Mouse (Mus musculus) small intestine, adult 2 months (tissue): ENCODE measurements around the gene Ssc4d. TPM values are rescaled to one million over a fixed set of nuclear protein-coding genes. Genes with fewer than 3 reads are reported as not detected.

ENCODE experiments used
- H3K27ac ChIP-seq: fragments of 200-500 bp; 2 replicates; pipeline ENCODE4 v1.5.1; 2012; ENCODE audit warnings: low read depth, low read length, control low read depth, inconsistent platforms; ENCODE audit not compliant: insufficient read depth
- H3K27me3 ChIP-seq: fragments of 200-500 bp; 2 replicates; pipeline ENCODE4 v1.6.1; 2012; ENCODE audit warnings: mild to moderate bottlenecking, moderate library complexity, low read length, inconsistent platforms; ENCODE audit not compliant: control insufficient read depth, insufficient read depth
- H3K36me3 ChIP-seq: fragments of 200-500 bp; 2 replicates; pipeline ENCODE4 v1.6.1; 2012; ENCODE audit warnings: mild to moderate bottlenecking, low read length, control low read depth, inconsistent platforms; ENCODE audit not compliant: control insufficient read depth, insufficient read depth
- H3K4me1 ChIP-seq: fragments of 200-500 bp; 2 replicates; pipeline ENCODE4 v1.6.1; 2012; ENCODE audit warnings: low read length, inconsistent platforms, mixed read lengths; ENCODE audit not compliant: control insufficient read depth, insufficient read depth, insufficient read length
- H3K4me3 ChIP-seq: fragments of 200-500 bp; 2 replicates; pipeline ENCODE4 v1.5.1; 2012; ENCODE audit warnings: low read depth, mild to moderate bottlenecking, control low read depth, inconsistent platforms, low read length, moderate library complexity
- CTCF ChIP-seq: fragments of 200-500 bp; IDR thresholded peaks from 2 replicates; pipeline ENCODE4 v1.5.1; 2012; ENCODE audit warnings: low read depth, mild to moderate bottlenecking, control low read depth, inconsistent platforms, low read length, moderate library complexity, mixed read lengths; ENCODE audit not compliant: insufficient replicate concordance, insufficient read length; ENCODE audit errors: extremely low read depth
- POLR2A ChIP-seq: fragments of 200-500 bp; IDR thresholded peaks from 2 replicates; pipeline ENCODE4 v1.6.1; 2012; ENCODE audit warnings: low read depth, mild to moderate bottlenecking, control low read depth, inconsistent platforms, low read length, moderate library complexity
- WGBS: fragments of 180-500 bp; shearing (Covaris S2); methylation state at CpG from one replicate; pipeline ENCODE4 v1.1.7; 2018; 5-methylcytosine and 5-hydroxymethylcytosine counted together
- polyA plus RNA-seq: library from polyadenylated mRNA; depleted of rRNA; stranded (reverse); fragments of >200 nt; gene quantifications from 2 replicates; pipeline ENCODE4 v1.2.3, GENCODE M21; 2012

Gene Ssc4d
- polyA plus RNA-seq, 1 experiment = 3.9 TPM

DNA sequence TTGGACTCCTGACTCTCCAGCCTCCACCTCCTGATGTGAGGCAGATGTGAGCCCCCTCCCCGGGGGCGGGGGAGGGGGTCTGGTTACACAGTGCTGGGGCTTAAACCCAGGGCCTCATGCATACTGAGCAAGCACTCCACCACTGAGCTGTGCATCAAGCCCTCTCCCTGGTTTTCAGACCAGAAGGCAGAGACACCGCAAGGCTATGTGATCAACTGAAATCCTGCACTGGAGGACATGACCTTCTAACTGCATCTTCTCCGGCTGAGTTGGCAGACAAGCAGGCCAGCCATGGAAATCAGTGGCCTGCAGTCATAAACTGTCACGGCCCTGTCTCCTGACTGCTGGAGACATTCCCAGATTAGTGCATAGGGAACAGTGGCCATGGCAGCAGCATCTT is 33.7 kb downstream of the Ssc4d start:
- Histone ChIP-seq H3K4me3 (no peak overlapping the region), H3K27me3 (no peaks in the 10 kb centered on the region), H3K27ac (no peak overlapping the region), H3K36me3 (no peaks in the 10 kb centered on the region), H3K4me1 (no peaks in the 10 kb centered on the region)
- WGBS = 56% methylated on average over 5 of the region's 5 CpGs
- TF ChIP-seq CTCF (no peak), POLR2A (no peak)

DNA sequence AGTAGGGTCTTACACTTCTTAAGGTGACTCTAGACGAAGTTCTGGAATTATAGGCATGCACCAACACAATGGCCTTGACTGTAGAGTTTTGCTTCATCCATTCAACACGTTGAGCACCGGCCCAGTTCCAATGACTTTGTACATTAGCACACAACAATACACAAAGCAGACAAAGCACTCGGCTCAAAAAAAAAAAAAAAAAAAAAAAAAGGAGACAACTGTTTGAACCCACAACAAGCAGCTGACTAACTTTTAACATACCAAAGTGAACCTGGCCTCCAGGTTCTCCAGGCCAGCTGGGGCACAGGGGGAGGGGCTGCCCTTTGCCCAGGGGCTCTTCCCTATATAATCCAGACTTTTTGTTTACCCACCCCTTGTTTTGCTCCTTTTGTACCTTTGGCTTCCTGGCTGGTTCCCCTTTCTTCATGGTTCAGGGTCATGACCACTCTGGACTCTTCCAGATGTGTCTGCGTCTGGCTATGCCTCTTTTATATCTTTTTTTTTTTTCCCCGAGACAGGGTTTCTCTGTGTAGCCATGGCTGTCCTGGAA is 38.6 kb downstream of the Ssc4d start:
- Histone ChIP-seq H3K4me3 (no peak overlapping the region), H3K36me3 (peaks cover 6% of the 10 kb centered on the region), H3K4me1 (peaks cover 5% of the 10 kb centered on the region; the same call in 1 of the 2 replicates), H3K27ac (no peak overlapping the region), H3K27me3 (no peaks in the 10 kb centered on the region)
- no peak for TF ChIP-seq CTCF
- no peak for TF ChIP-seq POLR2A
- 79% methylated on average over 6 of the region's 6 CpGs for WGBS

- Histone ChIP-seq H3K4me3 (peak overlapping the region; percentile 61), H3K36me3 (peaks cover 12% of the 10 kb centered on the region), H3K27ac (peak overlapping the region; percentile 28), H3K27me3 (no peaks in the 10 kb centered on the region), H3K4me1 (peaks cover 5% of the 10 kb centered on the region; the same call in 1 of the 2 replicates)
- 32% methylated on average over 7 of the region's 7 CpGs for WGBS
- no peak for TF ChIP-seq POLR2A
- no peak for TF ChIP-seq CTCF
Measured at GRCm38 (mm10) chr5:135935176-135935523, 39.2 kb downstream of the Ssc4d start.

DNA sequence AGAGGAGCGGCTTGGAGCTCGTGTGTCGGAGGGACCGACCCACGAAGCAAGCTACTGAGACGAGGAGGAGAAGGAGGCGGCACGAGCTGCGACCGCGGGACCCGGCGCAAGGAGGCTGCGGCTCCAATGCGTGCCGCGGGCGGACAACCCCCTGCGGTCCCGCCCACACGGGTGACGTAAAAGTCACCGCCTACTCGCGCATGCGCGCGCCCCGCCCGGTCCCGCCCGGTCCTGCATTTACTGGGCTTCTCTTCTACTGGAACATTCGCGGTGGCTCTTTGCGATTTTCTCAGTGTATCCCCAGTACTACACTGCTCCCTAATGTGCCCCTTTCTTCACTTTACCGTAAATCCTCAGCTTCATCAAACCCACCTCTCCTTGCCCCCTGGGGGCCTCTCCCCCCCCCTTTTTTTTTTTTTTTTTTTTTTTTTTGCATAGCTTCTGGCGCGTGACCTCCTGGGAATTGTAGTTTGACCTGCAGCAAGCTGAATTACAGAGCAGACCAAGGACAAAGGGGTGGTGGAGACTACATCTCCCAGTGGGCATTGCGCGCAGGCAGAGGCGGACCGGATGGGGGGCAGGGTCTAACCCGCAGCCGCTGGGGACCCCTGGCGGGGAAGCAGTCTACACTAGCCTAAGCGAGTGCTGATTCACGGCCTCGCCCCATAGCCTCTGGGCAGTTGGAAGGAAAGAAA is 39.7 kb downstream of the Ssc4d start, which contains the start of gene Ywhag:
TSS of gene Ywhag (minus strand) at position 136 of the 695 bp plus-strand sequence.
- peak within 1 kb of the TSS; percentile 84 for H3K4me3 ChIP-seq
- peak within 1 kb of the TSS; percentile 89 for H3K27ac ChIP-seq
- TF ChIP-seq CTCF (peak; percentile 60; the same call in 1 of the 2 replicates), POLR2A (peak; percentile 97)
- H3K36me3 ChIP-seq = peaks cover 17% of the 10 kb centered on the region
- H3K4me1 ChIP-seq = peaks cover 5% of the 10 kb centered on the region; the same call in 1 of the 2 replicates
- under 1% methylated on average over 48 of the region's 48 CpGs for WGBS
- H3K27me3 ChIP-seq = no peaks in the 10 kb centered on the region

- Histone ChIP-seq H3K36me3 (peaks cover 22% of the 10 kb centered on the region), H3K4me3 (peak overlapping the region; percentile 84), H3K4me1 (peaks cover 5% of the 10 kb centered on the region; the same call in 1 of the 2 replicates), H3K27me3 (no peaks in the 10 kb centered on the region), H3K27ac (peak overlapping the region; percentile 89)
- WGBS = under 1% methylated on average over 35 of the region's 35 CpGs
- TF ChIP-seq CTCF (no peak), POLR2A (no peak)
Measured at GRCm38 (mm10) chr5:135933900-135934441, 40.4 kb downstream of the Ssc4d start.

- H3K27me3 ChIP-seq = no peaks in the 10 kb centered on the region
- no peak overlapping the region for H3K27ac ChIP-seq
- peaks cover 5% of the 10 kb centered on the region; the same call in 1 of the 2 replicates for H3K4me1 ChIP-seq
- TF ChIP-seq CTCF = no peak
- H3K4me3 ChIP-seq = peak overlapping the region; percentile 84
- WGBS = 8% methylated on average over 12 of the region's 12 CpGs
- peaks cover 22% of the 10 kb centered on the region for H3K36me3 ChIP-seq
Measured at GRCm38 (mm10) chr5:135933222-135933899, 41.0 kb downstream of the Ssc4d start.

- Histone ChIP-seq H3K4me3 (no peak overlapping the region), H3K4me1 (peaks cover 5% of the 10 kb centered on the region; the same call in 1 of the 2 replicates), H3K27me3 (no peaks in the 10 kb centered on the region), H3K27ac (no peak overlapping the region), H3K36me3 (peaks cover 27% of the 10 kb centered on the region)
- WGBS = 47% methylated on average over 2 of the region's 2 CpGs
- TF ChIP-seq POLR2A (no peak), CTCF (no peak)
Measured at GRCm38 (mm10) chr5:135932359-135932758, 42.0 kb downstream of the Ssc4d start.
